Mouse (Mus musculus) stomach, postnatal 0 days (tissue): ENCODE data around the gene Ddx17. TPM values are rescaled to one million over a fixed set of nuclear protein-coding genes. Genes with fewer than 3 reads are reported as not detected.

ENCODE experiments used
- ATAC-seq: fragments of 200-750 bp; cut with Nextera tagmentation; 2 replicates; pipeline ENCODE4 v1.8.0; 2017; ENCODE audit not compliant: low FRiP score, low TSS enrichment
- DNase-seq: peaks from one replicate; pipeline ENCODE4 v3.0.0-alpha.2; 2016; ENCODE audit warnings: low spot score
- H3K27ac ChIP-seq: fragments of 300-500 bp; sonication (generic); replicated peaks from 2 replicates; pipeline ENCODE4 v1.5.1; 2014; ENCODE audit warnings: mild to moderate bottlenecking, control low read depth
- H3K27me3 ChIP-seq: fragments of 300-500 bp; sonication (generic); 2 replicates; pipeline ENCODE4 v1.6.1; 2014; ENCODE audit warnings: low read length; ENCODE audit not compliant: control insufficient read depth, insufficient read depth
- H3K36me3 ChIP-seq: fragments of 300-500 bp; sonication (generic); 2 replicates; pipeline ENCODE4 v1.6.1; 2014; ENCODE audit warnings: low read length, mixed read lengths; ENCODE audit not compliant: control insufficient read depth, insufficient read depth
- H3K4me1 ChIP-seq: fragments of 300-500 bp; sonication (generic); replicated peaks from 2 replicates; pipeline ENCODE4 v1.6.1; 2014; ENCODE audit warnings: antibody characterized with exemption; ENCODE audit not compliant: control insufficient read depth, insufficient read depth
- H3K4me2 ChIP-seq: fragments of 300-500 bp; sonication (generic); replicated peaks from 2 replicates; pipeline ENCODE4 v1.6.1; 2014; ENCODE audit warnings: low read depth, mild to moderate bottlenecking, control low read depth, moderate library complexity
- H3K4me3 ChIP-seq: fragments of 300-500 bp; sonication (generic); 2 replicates; pipeline ENCODE4 v1.5.1; 2014; ENCODE audit warnings: low read depth, low read length, control low read depth
- H3K9ac ChIP-seq: fragments of 300-500 bp; sonication (generic); 2 replicates; pipeline ENCODE4 v1.6.1; 2014; ENCODE audit warnings: mild to moderate bottlenecking, low read length, control low read depth, mixed read lengths
- H3K9me3 ChIP-seq: fragments of 300-500 bp; sonication (generic); 2 replicates; pipeline ENCODE4 v1.6.1; 2016; ENCODE audit warnings: low read length; ENCODE audit not compliant: control insufficient read depth
- CTCF ChIP-seq: IDR thresholded peaks from 2 replicates; pipeline ENCODE4 v1.5.1; 2016; ENCODE audit warnings: antibody characterized with exemption, low read depth, mild to moderate bottlenecking, moderate library complexity
- EP300 ChIP-seq: optimal IDR thresholded peaks from 2 replicates; pipeline ENCODE3; 2016; ENCODE audit warnings: antibody characterized with exemption
- WGBS: fragments of 180-500 bp; shearing (Covaris S2); extraction: QIAGEN DNeasy Blood & Tissue Kit; methylation state at CpG from one replicate; pipeline ENCODE4 v1.1.7; 2014; 5-methylcytosine and 5-hydroxymethylcytosine counted together
- polyA plus RNA-seq: library from polyadenylated mRNA; unstranded; fragments of >200 nt; fragmentation: Nextera tagmentation; extraction: Ambion mirVana; gene quantifications from 2 replicates; pipeline ENCODE4 v1.2.1, GENCODE M21; 2015

The Ddx17 gene
- polyA plus RNA-seq, 1 experiment from 2014 or later = 15.5 TPM

GRCm38 (mm10) chr15:79545496-79545895 is 1.0 kb downstream of the Ddx17 start:
- H3K9ac ChIP-seq = peak overlapping the region; percentile 98
- H3K4me3 ChIP-seq = peak overlapping the region; percentile 96
- H3K27me3 ChIP-seq = no peaks in the 10 kb centered on the region
- peaks cover 9% of the 10 kb centered on the region for H3K36me3 ChIP-seq
- H3K4me1 ChIP-seq = peaks cover 2% of the 10 kb centered on the region; the same call in 1 of the 2 replicates
- TF ChIP-seq CTCF (no peak), EP300 (no peak)
- peak overlapping the region; percentile 62 for H3K4me2 ChIP-seq
- no peak for ATAC-seq
- 2% methylated on average over 3 of the region's 3 CpGs for WGBS
- H3K27ac ChIP-seq = peak overlapping the region; percentile 99
- DNase-seq = no peak
- H3K9me3 ChIP-seq = no peaks in the 10 kb centered on the region

DNA sequence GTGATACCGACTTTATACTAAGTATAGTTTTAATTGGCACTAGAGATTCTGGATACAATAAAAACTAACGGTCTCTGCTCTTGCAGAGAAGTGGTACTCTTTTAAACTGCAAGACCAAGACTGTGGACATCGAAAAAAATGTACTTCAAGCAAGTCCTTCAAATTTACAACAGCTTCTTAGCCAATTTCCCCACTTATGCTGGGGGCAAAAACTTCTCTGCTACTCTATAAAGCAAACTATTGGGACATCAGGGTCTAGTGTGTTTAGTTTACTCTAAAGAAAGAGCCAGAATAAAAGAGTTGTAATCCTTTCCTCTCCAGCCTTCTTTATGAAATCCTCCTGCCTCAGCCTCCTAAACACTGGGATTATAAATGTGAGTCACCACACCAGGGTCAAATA is 2.6 kb downstream of the Ddx17 start:
- no peak for DNase-seq
- no peak overlapping the region for H3K4me3 ChIP-seq
- H3K27ac ChIP-seq = no peak overlapping the region
- peak overlapping the region; percentile 1; the same call in 1 of the 2 replicates for H3K4me2 ChIP-seq
- TF ChIP-seq CTCF (no peak), EP300 (no peak)
- 90% methylated on average over 3 of the region's 3 CpGs for WGBS
- H3K36me3 ChIP-seq = peaks cover 22% of the 10 kb centered on the region
- ATAC-seq = no peak
- no peak overlapping the region for H3K9ac ChIP-seq
- H3K4me1 ChIP-seq = peaks cover 2% of the 10 kb centered on the region; the same call in 1 of the 2 replicates
- H3K27me3 ChIP-seq = no peaks in the 10 kb centered on the region
- no peaks in the 10 kb centered on the region for H3K9me3 ChIP-seq

GRCm38 (mm10) chr15:79533796-79534195 is 12.7 kb downstream of the Ddx17 start:
- Histone ChIP-seq H3K36me3 (peaks cover 56% of the 10 kb centered on the region), H3K9me3 (no peaks in the 10 kb centered on the region), H3K4me1 (no peaks in the 10 kb centered on the region), H3K27ac (no peak overlapping the region), H3K4me2 (no peak overlapping the region), H3K27me3 (no peaks in the 10 kb centered on the region), H3K9ac (no peak overlapping the region), H3K4me3 (no peak overlapping the region)
- WGBS = 70% methylated on average over 3 of the region's 3 CpGs
- TF ChIP-seq CTCF = no peak
- TF ChIP-seq EP300 = no peak
- ATAC-seq (no peak), DNase-seq (no peak)

GRCm38 (mm10) chr15:79529935-79530334 is 16.6 kb downstream of the Ddx17 start:
- Histone ChIP-seq H3K4me3 (no peak overlapping the region), H3K4me2 (no peak overlapping the region), H3K27ac (no peak overlapping the region), H3K9me3 (no peaks in the 10 kb centered on the region), H3K4me1 (no peaks in the 10 kb centered on the region), H3K36me3 (peaks cover 46% of the 10 kb centered on the region), H3K27me3 (no peaks in the 10 kb centered on the region), H3K9ac (no peak overlapping the region)
- no peak for DNase-seq
- WGBS = 64% methylated on average over 7 of the region's 7 CpGs
- no peak for ATAC-seq
- TF ChIP-seq CTCF (no peak), EP300 (no peak)

DNA sequence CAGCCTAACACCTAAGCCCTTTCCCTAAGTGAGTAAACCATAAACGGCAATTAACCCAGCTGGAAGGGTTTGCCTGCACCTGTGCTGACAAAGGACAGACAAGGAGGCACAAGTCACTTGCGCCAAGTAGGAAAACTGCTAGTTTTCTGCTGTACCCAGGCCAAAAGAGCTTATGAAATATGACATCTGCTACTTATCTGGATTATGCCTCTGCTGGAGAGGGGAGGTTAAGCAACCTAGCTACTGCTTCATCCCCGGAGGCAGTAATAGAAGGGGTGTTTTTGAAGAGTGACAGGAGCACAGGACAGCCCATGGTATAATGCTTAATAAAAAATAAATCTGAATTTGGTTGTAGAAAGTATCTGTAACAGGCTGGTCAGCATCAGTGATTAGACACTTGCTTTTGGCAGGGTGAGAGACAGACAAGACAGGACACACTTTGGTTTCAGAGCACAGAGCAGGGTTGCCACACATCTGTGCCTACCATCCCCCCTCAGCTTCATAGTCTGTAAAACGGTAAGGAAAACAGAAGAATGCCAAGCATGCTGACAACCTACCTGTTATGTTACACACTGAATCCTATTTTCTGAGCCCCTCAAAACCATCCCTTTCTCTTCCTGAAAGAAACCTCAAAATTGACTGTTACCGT is 18.4 kb downstream of the Ddx17 start:
- DNase-seq = no peak
- no peak overlapping the region for H3K9ac ChIP-seq
- no peak overlapping the region for H3K4me2 ChIP-seq
- no peaks in the 10 kb centered on the region for H3K4me1 ChIP-seq
- WGBS = 47% methylated on average over 5 of the region's 5 CpGs
- ATAC-seq = 0 out of 2 replicates have a peak, but pooled peaks have one; percentile 2
- no peak overlapping the region for H3K4me3 ChIP-seq
- no peaks in the 10 kb centered on the region for H3K9me3 ChIP-seq
- no peak overlapping the region for H3K27ac ChIP-seq
- peak; percentile 37; the same call in 1 of the 2 replicates for TF ChIP-seq CTCF
- no peak for TF ChIP-seq EP300
- H3K27me3 ChIP-seq = no peaks in the 10 kb centered on the region
- peaks cover 39% of the 10 kb centered on the region for H3K36me3 ChIP-seq

GRCm38 (mm10) chr15:79527192-79527591 is 19.3 kb downstream of the Ddx17 start:
- DNase-seq (no peak), ATAC-seq (no peak)
- no peak for TF ChIP-seq CTCF
- no peak for TF ChIP-seq EP300
- Histone ChIP-seq H3K27ac (no peak overlapping the region), H3K27me3 (no peaks in the 10 kb centered on the region), H3K4me3 (no peak overlapping the region), H3K36me3 (peaks cover 36% of the 10 kb centered on the region), H3K9ac (no peak overlapping the region), H3K4me2 (no peak overlapping the region), H3K9me3 (no peaks in the 10 kb centered on the region), H3K4me1 (no peaks in the 10 kb centered on the region)
- 60% methylated on average over 4 of the region's 4 CpGs for WGBS
